ENCODE assay signal across 8 mouse cellular contexts in the genomic region with DNA sequence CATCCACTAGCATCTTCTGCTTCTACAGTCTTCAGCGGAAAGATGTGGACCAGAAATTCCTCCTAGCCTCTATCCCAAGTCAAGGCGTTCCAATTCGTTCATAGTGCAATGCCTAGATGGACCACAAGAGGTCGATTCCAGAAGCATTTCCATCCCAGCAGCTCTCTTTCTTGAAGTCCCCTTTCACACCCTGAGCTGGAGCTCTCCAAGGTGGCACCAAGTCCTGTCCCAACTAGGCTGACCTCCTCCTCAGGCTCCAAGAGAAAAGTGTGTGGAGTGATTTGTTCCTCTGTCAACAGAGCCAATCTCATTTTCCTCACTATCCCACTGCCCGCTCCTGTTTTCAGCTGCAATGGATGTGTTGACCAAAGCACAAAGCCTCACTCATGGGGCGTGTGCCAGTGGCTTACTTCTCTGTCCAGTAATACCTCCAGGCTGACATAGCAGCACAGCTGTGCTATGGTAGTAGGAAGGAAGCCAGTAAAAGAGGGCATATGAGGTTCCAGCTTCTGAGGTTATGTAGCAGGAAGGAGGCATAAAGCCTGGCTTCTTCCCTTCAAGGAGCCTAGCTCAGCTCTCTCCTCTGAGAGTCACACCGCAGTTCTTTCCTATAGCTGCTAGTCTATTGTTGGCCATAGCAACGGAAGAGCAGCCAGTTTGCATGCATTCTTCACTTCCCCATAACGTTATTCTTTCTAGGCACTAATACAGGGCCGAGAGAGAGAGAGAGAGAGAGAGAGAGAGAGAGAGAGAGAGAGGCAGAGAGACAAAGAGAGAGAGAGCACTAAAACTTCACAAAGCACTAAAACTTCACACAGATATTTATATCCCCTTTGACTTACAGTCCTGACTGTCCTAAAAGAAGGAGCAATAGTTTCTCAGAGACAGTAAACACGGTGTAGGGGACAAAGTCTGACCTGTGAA. TPM values are rescaled to one million over a fixed set of nuclear protein-coding genes. Genes with fewer than 3 reads are reported as not detected.
DNase-seq lines count a peak whose midpoint lies in the region; ATAC-seq and TF ChIP-seq lines count a peak whose summit lies in the region.

No protein-coding gene starts in this region.

- no peaks in the 10 kb centered on the region for H3K9me3 ChIP-seq in forebrain, embryonic 16.5 days (ENCODE audit: control insufficient read depth, low read length)
- no peaks in the 10 kb centered on the region for H3K9me3 ChIP-seq in lung, embryonic 14.5 days (ENCODE audit: low read depth, low read length)

- H3K4me1 ChIP-seq in forebrain, embryonic 16.5 days (replicated peaks; ENCODE audit: control insufficient read depth, insufficient read depth, low read length): peaks cover 14% of the 10 kb centered on the region
- no peaks in the 10 kb centered on the region for H3K4me1 ChIP-seq in lung, embryonic 14.5 days (ENCODE audit: insufficient read depth)
- H3K4me1 ChIP-seq in spleen, adult 2 months (ENCODE audit: control insufficient read depth, insufficient read depth, insufficient read length): peaks cover 5% of the 10 kb centered on the region; the same call in 1 of the 2 replicates

- WGBS in forebrain, embryonic 16.5 days: 34% methylated on average over 11 of the region's 11 CpGs
- 35% methylated on average over 11 of the region's 11 CpGs for WGBS in lung, embryonic 14.5 days
- 12% methylated on average over 11 of the region's 11 CpGs for WGBS in spleen, adult 2 months

- H3K27ac ChIP-seq in forebrain, embryonic 16.5 days (ENCODE audit: low read length): peak overlapping the region; percentile 22; the same call in 1 of the 2 replicates
- H3K27ac ChIP-seq in lung, embryonic 14.5 days (ENCODE audit: low read depth): no peak overlapping the region
- H3K27ac ChIP-seq in spleen, adult 2 months (ENCODE audit: insufficient read depth, low read length): no peak overlapping the region; the same call in 1 of the 2 replicates

- peak; percentile 57 for DNase-seq in cerebellum, adult 11 months
- DNase-seq in 3T3-L1 (ENCODE audit: low read depth, low spot score): peak; percentile 93
- DNase-seq in brain, adult 2 months (ENCODE audit: low read depth, low spot score): peak; percentile 86
- peak; percentile 76 for DNase-seq in kidney, postnatal 14 days
- peak; percentile 88 for DNase-seq in lung, embryonic 14.5 days
- peak; percentile 17 to 55 for DNase-seq in spleen, adult 2 months (ENCODE audit: low read depth in 1 of 2, low spot score in 2 of 2)

- no peak for ATAC-seq in cerebellum, adult (ENCODE audit: insufficient number of reproducible peaks, low FRiP score, low TSS enrichment)
- no peak for ATAC-seq in forebrain, embryonic 16.5 days
- no peak for ATAC-seq in lung, embryonic 14.5 days (ENCODE audit: insufficient read depth)

- no peak overlapping the region for H3K9ac ChIP-seq in forebrain, embryonic 16.5 days (replicated peaks; ENCODE audit: low read depth, low read length)
- H3K9ac ChIP-seq in lung, embryonic 14.5 days: no peak overlapping the region

- TF ChIP-seq POLR2A in spleen, adult 2 months (IDR thresholded peaks at IDR 0.05; ENCODE audit: low read depth, low read length): no peak

- H3K4me2 ChIP-seq in forebrain, embryonic 16.5 days (ENCODE audit: low read length): no peak overlapping the region
- peak overlapping the region; percentile 66 for H3K4me2 ChIP-seq in lung, embryonic 14.5 days

- peak; percentile 81 for TF ChIP-seq CTCF in lung, embryonic 14.5 days (IDR thresholded peaks at IDR 0.05; ENCODE audit: low read depth)
- no peak for TF ChIP-seq CTCF in spleen, adult 2 months (IDR thresholded peaks at IDR 0.05; ENCODE audit: extremely low read depth, insufficient read depth, insufficient read length, insufficient replicate concordance)

- H3K36me3 ChIP-seq in forebrain, embryonic 16.5 days (ENCODE audit: control insufficient read depth, insufficient read depth): peaks cover 17% of the 10 kb centered on the region
- H3K36me3 ChIP-seq in lung, embryonic 14.5 days (ENCODE audit: insufficient read depth): no peaks in the 10 kb centered on the region
- H3K36me3 ChIP-seq in spleen, adult 2 months (ENCODE audit: control insufficient read depth, insufficient read depth, low read length): no peaks in the 10 kb centered on the region

- H3K4me3 ChIP-seq in forebrain, embryonic 16.5 days (replicated peaks; ENCODE audit: low read length): no peak overlapping the region
- no peak overlapping the region for H3K4me3 ChIP-seq in lung, embryonic 14.5 days (ENCODE audit: low read depth, low read length)
- no peak overlapping the region for H3K4me3 ChIP-seq in spleen, adult 2 months (ENCODE audit: extremely low read depth, insufficient read depth, insufficient read length)

- H3K27me3 ChIP-seq in forebrain, embryonic 16.5 days (replicated peaks; ENCODE audit: control insufficient read depth, insufficient read depth, low read length): peaks cover 2% of the 10 kb centered on the region; the same call in 1 of the 2 replicates
- H3K27me3 ChIP-seq in lung, embryonic 14.5 days (ENCODE audit: insufficient read depth, low read length): peaks cover 11% of the 10 kb centered on the region
- H3K27me3 ChIP-seq in spleen, adult 2 months (ENCODE audit: control insufficient read depth, insufficient read depth, low read length): no peaks in the 10 kb centered on the region

RNA-seq across cellular contexts. Expression of a gene that starts 2.0 kb away (rescaled TPM):
- polyA plus RNA-seq in forebrain, embryonic 16.5 days (2015; fragmentation: Nextera tagmentation; extraction: Ambion mirVana): 20.6 and 23.0 TPM in 2 replicates
- 15.9 and 20.6 TPM in 2 replicates for polyA plus RNA-seq in lung, embryonic 14.5 days (2014; fragmentation: Nextera tagmentation; extraction: Ambion mirVana)
- polyA plus RNA-seq in spleen, adult 2 months (2012; rRNA removed): 65.4 and 74.9 TPM in 2 replicates

RNA-seq across cellular contexts. Expression of a gene that starts 49.9 kb away (rescaled TPM):
- polyA plus RNA-seq in forebrain, embryonic 16.5 days (2015; fragmentation: Nextera tagmentation; extraction: Ambion mirVana): 257 and 284 TPM in 2 replicates
- 0.05 and 0.22 TPM in 2 replicates for polyA plus RNA-seq in lung, embryonic 14.5 days (2014; fragmentation: Nextera tagmentation; extraction: Ambion mirVana)
- 0.02 TPM in 1 of 2 replicates, not detected in the other for polyA plus RNA-seq in spleen, adult 2 months (2012; rRNA removed)

RNA-seq across cellular contexts. Expression of a gene that starts 51.5 kb away (rescaled TPM):
- 29.5 and 33.8 TPM in 2 replicates for polyA plus RNA-seq in forebrain, embryonic 16.5 days (2015; fragmentation: Nextera tagmentation; extraction: Ambion mirVana)
- polyA plus RNA-seq in lung, embryonic 14.5 days (2014; fragmentation: Nextera tagmentation; extraction: Ambion mirVana): 17.7 and 22.7 TPM in 2 replicates
- 3.1 and 3.9 TPM in 2 replicates for polyA plus RNA-seq in spleen, adult 2 months (2012; rRNA removed)

RNA-seq across cellular contexts. Expression of a gene that starts 57.2 kb away (rescaled TPM):
- polyA plus RNA-seq in forebrain, embryonic 16.5 days (2015; fragmentation: Nextera tagmentation; extraction: Ambion mirVana): 101 and 106 TPM in 2 replicates
- 51.4 and 57.4 TPM in 2 replicates for polyA plus RNA-seq in lung, embryonic 14.5 days (2014; fragmentation: Nextera tagmentation; extraction: Ambion mirVana)
- polyA plus RNA-seq in spleen, adult 2 months (2012; rRNA removed): 36.6 and 39.1 TPM in 2 replicates

Comparison
In these comparisons a context has a peak if more than half of its experiments do, and no peak if none do; other contexts are left out.
1. DNase-seq: peak in every context shown above with its lines; median percentile 93 in 3T3-L1; 88 in lung, embryonic 14.5 days; 86 in brain, adult 2 months; 76 in kidney, postnatal 14 days; 57 in cerebellum, adult 11 months; 36 in spleen, adult 2 months.
2. RNA of a gene that starts 49.9 kb away (polyA plus RNA-seq): 257 to 284 TPM in forebrain, embryonic 16.5 days; 0.05 to 0.22 TPM in lung, embryonic 14.5 days and 0.02 TPM in spleen, adult 2 months; every median in the first group is over 100 times any median in the second.